Mouse (Mus musculus): ENCODE results near the gene Ubox5.
"Not testable (repeated sequence)": the region's sequence is repeated elsewhere in the genome, so short reads cannot be mapped to it uniquely, and the experiment has no call there.

The Ubox5 gene

DNA sequence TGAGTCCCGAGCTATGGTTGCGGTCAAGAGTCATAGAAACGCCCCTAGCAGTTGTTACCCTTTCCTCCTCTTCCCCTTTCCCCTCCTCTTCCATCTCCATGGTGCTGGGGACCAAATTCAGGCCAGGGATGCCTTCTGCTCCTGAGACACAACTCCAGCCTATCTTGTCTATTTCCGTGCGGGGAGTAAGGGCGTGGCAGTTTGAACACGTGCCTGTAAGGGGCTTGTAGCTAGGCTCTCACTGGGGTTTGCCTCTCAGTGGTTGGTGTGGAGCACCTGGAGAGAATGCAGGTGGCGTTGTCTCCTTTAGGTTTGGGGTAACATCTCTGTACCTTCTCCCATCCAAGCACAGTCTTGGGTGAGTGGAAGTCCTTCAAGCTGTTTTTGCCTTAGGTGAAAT, 50.0 kb downstream of the Ubox5 start:
- peaks cover 91% of the 10 kb centered on the region for H3K27me3 ChIP-seq (ENCODE audit: insufficient read depth, low read length)
- H3K36me3 ChIP-seq (ENCODE audit: insufficient read depth, low read length), result no peaks in the 10 kb centered on the region
- peak overlapping the region; percentile 72; the same call in 1 of the 2 replicates for H3K4me3 ChIP-seq (replicated peaks; ENCODE audit: low read length)
- TF ChIP-seq NANOG (IDR thresholded peaks at IDR 0.05; ENCODE audit: borderline replicate concordance, low read length), result no peak
- TF ChIP-seq POU5F1 (IDR thresholded peaks at IDR 0.05; ENCODE audit: borderline replicate concordance, low read length), result no peak
- TF ChIP-seq CTCF (conservative IDR thresholded peaks at IDR 0.05; ENCODE audit: low read length), result no peak
- H3K9me3 ChIP-seq (ENCODE audit: low read length), result no peaks in the 10 kb centered on the region
- H3K4me1 ChIP-seq (replicated peaks; ENCODE audit: low read depth, low read length), result peaks cover 45% of the 10 kb centered on the region

DNA sequence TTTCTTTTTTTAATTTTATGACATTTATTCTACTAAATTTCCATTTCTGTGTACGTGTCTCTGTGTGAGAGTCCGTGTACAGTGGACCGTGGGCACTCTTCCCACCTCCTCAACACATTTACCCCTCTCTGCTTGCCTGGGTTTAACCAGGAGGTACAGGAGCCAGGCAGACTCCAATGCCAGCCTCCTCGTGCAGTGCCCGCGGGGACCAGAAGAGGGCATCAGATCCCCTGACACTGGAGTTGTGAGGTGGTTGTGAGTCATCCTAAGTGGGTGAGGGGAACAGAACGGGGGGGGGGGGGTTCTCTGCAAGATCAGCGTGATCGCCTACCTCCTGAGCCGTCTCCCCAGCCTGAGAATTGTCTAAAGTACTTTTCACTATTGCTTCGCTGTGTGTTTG, 51.7 kb downstream of the Ubox5 start:
- H3K9me3 ChIP-seq (ENCODE audit: low read length), result no peaks in the 10 kb centered on the region
- TF ChIP-seq NANOG (IDR thresholded peaks at IDR 0.05; ENCODE audit: borderline replicate concordance, low read length), result no peak
- TF ChIP-seq CTCF (conservative IDR thresholded peaks at IDR 0.05; ENCODE audit: low read length), result peak; percentile 62
- no peak for TF ChIP-seq POU5F1 (IDR thresholded peaks at IDR 0.05; ENCODE audit: borderline replicate concordance, low read length)
- H3K4me1 ChIP-seq (replicated peaks; ENCODE audit: low read depth, low read length), result peaks cover 45% of the 10 kb centered on the region

DNA sequence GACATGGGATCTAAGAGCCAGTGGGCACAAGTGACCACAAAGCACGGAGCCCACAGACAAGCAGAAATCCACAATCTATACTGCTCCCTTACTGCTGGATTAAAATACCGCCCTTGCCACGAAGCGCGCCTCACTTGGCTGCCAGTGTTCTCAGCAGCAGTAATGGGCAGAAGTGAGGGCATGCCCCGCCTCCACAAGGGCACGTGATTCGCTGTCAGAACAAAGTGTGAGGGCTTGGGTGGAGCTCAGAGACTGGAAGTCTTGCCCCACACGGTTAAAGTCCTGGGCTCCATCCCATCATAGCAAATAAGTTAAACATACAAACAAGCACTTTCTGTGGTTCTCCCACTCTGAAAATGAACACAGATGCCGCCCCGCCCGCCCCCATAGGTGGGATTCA, 52.2 kb downstream of the Ubox5 start:
- Histone ChIP-seq H3K4me1 (replicated peaks; ENCODE audit: low read depth, low read length) (peaks cover 45% of the 10 kb centered on the region), H3K4me3 (replicated peaks; ENCODE audit: low read length) (no peak overlapping the region), H3K36me3 (ENCODE audit: insufficient read depth, low read length) (no peaks in the 10 kb centered on the region), H3K9me3 (ENCODE audit: low read length) (no peaks in the 10 kb centered on the region), H3K27me3 (ENCODE audit: insufficient read depth, low read length) (peaks cover 74% of the 10 kb centered on the region)
- TF ChIP-seq POU5F1 (IDR thresholded peaks at IDR 0.05; ENCODE audit: borderline replicate concordance, low read length) (no peak), CTCF (conservative IDR thresholded peaks at IDR 0.05; ENCODE audit: low read length) (no peak), NANOG (IDR thresholded peaks at IDR 0.05; ENCODE audit: borderline replicate concordance, low read length) (no peak)

More for the DNA sequence above, 51.7 kb downstream of the Ubox5 start:
- H3K4me3 ChIP-seq (replicated peaks; ENCODE audit: low read length), result no peak overlapping the region
- H3K36me3 ChIP-seq (ENCODE audit: insufficient read depth, low read length), result no peaks in the 10 kb centered on the region
- peaks cover 79% of the 10 kb centered on the region for H3K27me3 ChIP-seq (ENCODE audit: insufficient read depth, low read length)

DNA sequence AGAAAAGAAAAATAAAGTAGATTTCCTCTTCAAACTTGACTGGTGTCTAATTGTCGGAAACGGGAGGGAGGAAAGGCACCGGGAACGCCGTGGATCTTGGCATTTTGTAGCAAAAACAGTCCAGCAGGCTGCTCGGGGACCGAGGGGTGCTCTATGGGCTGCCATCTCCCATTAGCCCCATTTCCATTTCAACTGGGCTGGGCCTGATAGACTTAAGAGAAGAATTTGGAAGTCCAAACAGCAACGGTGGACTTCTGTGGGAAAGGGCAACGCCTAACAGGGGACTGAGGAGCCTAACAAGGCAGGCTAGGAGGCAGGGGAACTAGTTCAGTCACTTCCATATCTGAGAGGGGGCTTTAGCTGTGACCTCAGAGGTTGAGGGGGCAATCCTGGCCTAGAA, 52.8 kb downstream of the Ubox5 start:
- no peak for TF ChIP-seq CTCF (conservative IDR thresholded peaks at IDR 0.05; ENCODE audit: low read length)
- no peaks in the 10 kb centered on the region for H3K36me3 ChIP-seq (ENCODE audit: insufficient read depth, low read length)
- no peaks in the 10 kb centered on the region for H3K9me3 ChIP-seq (ENCODE audit: low read length)
- peak overlapping the region; percentile 75 for H3K4me3 ChIP-seq (replicated peaks; ENCODE audit: low read length)
- H3K27me3 ChIP-seq (ENCODE audit: insufficient read depth, low read length), result peaks cover 73% of the 10 kb centered on the region
- peaks cover 45% of the 10 kb centered on the region for H3K4me1 ChIP-seq (replicated peaks; ENCODE audit: low read depth, low read length)

DNA sequence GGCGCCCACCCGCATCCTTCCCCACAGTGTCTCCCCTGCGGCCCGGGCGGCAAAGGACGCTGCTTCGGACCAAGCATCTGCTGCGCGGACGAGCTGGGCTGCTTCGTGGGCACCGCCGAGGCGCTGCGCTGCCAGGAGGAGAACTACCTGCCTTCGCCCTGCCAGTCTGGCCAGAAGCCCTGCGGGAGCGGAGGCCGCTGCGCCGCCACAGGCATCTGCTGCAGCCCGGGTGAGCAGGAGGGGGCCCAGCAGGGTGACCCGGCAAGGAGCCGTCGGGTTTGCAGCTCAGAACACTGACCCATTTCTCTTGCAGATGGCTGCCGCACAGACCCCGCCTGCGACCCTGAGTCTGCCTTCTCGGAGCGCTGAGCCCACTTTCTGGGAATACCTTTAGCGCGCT, 53.3 kb downstream of the Ubox5 start:
- Histone ChIP-seq H3K27me3 (ENCODE audit: insufficient read depth, low read length) (peaks cover 68% of the 10 kb centered on the region), H3K4me1 (replicated peaks; ENCODE audit: low read depth, low read length) (peaks cover 44% of the 10 kb centered on the region), H3K4me3 (replicated peaks; ENCODE audit: low read length) (peak overlapping the region; percentile 75)
- H3K9me3 ChIP-seq (ENCODE audit: low read length); H3K36me3 ChIP-seq (ENCODE audit: insufficient read depth, low read length): not testable (repeated sequence)

DNA sequence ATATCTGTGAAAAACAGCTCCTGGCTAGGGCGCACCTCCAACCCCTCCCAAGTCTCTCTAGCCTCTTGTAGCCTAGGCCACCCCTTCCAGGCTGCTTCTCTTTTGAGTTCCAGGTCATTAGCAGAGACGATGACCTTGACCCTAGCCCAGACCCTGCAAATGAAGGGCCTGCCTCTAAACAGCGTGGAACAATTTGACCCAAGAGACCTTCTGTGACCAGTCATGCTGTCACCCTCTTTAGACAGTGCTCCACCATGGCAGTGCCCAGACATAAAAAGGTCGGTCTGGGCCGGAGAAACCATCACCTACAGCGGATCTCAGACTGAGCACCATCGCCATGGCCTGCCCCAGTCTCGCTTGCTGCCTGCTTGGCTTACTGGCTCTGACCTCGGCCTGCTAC, 54.0 kb downstream of the Ubox5 start, which contains the start of gene Oxt:
Gene Oxt, plus strand, starts transcription at position 301 of the 400 bp plus-strand sequence.
- Histone ChIP-seq H3K36me3 (ENCODE audit: insufficient read depth, low read length) (no peaks in the 10 kb centered on the region), H3K27me3 (ENCODE audit: insufficient read depth, low read length) (peaks cover 63% of the 10 kb centered on the region)
- TF ChIP-seq POU5F1 (IDR thresholded peaks at IDR 0.05; ENCODE audit: borderline replicate concordance, low read length), result no peak
- TF ChIP-seq NANOG (IDR thresholded peaks at IDR 0.05; ENCODE audit: borderline replicate concordance, low read length), result no peak
- no peak for TF ChIP-seq CTCF (conservative IDR thresholded peaks at IDR 0.05; ENCODE audit: low read length)

DNA sequence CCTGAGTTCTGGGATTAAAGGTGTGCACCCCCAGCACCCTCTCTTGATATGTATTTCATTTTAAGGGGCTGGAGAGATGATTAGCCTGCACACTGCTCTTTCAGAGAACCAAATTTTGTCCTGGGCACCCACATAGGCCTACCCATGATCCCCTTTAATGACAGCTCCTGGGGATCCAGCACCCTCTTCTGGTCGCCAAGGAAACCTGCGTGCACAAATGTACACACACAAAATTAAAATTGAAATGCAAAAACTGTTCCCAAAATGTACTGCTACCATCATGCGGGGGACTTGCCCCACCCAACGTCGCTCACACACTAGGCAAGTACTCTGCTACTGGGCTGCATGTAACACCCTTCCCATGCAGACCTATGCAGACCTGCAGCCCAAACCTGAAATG, 54.9 kb downstream of the Ubox5 start:
- peak; percentile 21 for TF ChIP-seq CTCF (conservative IDR thresholded peaks at IDR 0.05; ENCODE audit: low read length)
- no peak for TF ChIP-seq POU5F1 (IDR thresholded peaks at IDR 0.05; ENCODE audit: borderline replicate concordance, low read length)
- TF ChIP-seq NANOG (IDR thresholded peaks at IDR 0.05; ENCODE audit: borderline replicate concordance, low read length), result no peak
- H3K36me3 ChIP-seq (ENCODE audit: insufficient read depth, low read length), result no peaks in the 10 kb centered on the region
- H3K4me1 ChIP-seq (replicated peaks; ENCODE audit: low read depth, low read length), result peaks cover 31% of the 10 kb centered on the region
- H3K9me3 ChIP-seq (ENCODE audit: low read length), result no peaks in the 10 kb centered on the region
- peaks cover 55% of the 10 kb centered on the region for H3K27me3 ChIP-seq (ENCODE audit: insufficient read depth, low read length)
- no peak overlapping the region for H3K4me3 ChIP-seq (replicated peaks; ENCODE audit: low read length)

More for the DNA sequence above, 54.0 kb downstream of the Ubox5 start, which contains the start of gene Oxt:
- Histone ChIP-seq H3K9me3 (ENCODE audit: low read length) (no peaks in the 10 kb centered on the region), H3K4me3 (replicated peaks; ENCODE audit: low read length) (peak within 1 kb of the TSS; percentile 75), H3K4me1 (replicated peaks; ENCODE audit: low read depth, low read length) (peaks cover 39% of the 10 kb centered on the region)

DNA sequence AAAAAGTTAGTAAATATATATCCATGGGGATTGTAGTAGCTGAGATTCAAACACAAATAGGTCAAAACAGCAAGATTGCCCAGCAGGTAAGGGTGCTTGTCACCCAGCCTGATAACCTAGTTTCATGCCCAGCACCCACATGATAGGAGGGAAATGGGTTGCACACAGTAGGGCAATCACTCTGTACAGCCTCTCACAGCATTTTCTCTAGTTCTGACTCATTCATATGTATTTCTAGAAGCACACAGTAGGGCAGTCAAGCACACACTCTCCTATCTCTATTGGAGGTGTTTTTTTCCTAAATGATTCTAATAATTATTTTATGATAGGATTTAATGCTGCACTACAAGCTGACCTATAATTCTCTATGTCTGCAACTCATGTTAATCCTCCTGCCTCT, 59.9 kb downstream of the Ubox5 start:
- Histone ChIP-seq H3K27me3 (ENCODE audit: insufficient read depth, low read length) (peaks cover 8% of the 10 kb centered on the region), H3K4me1 (replicated peaks; ENCODE audit: low read depth, low read length) (peaks cover 6% of the 10 kb centered on the region; the same call in 1 of the 2 replicates), H3K36me3 (ENCODE audit: insufficient read depth, low read length) (peaks cover 23% of the 10 kb centered on the region), H3K4me3 (replicated peaks; ENCODE audit: low read length) (no peak overlapping the region), H3K9me3 (ENCODE audit: low read length) (no peaks in the 10 kb centered on the region)
- no peak for TF ChIP-seq NANOG (IDR thresholded peaks at IDR 0.05; ENCODE audit: borderline replicate concordance, low read length)
- no peak for TF ChIP-seq POU5F1 (IDR thresholded peaks at IDR 0.05; ENCODE audit: borderline replicate concordance, low read length)
- no peak for TF ChIP-seq CTCF (conservative IDR thresholded peaks at IDR 0.05; ENCODE audit: low read length)

DNA sequence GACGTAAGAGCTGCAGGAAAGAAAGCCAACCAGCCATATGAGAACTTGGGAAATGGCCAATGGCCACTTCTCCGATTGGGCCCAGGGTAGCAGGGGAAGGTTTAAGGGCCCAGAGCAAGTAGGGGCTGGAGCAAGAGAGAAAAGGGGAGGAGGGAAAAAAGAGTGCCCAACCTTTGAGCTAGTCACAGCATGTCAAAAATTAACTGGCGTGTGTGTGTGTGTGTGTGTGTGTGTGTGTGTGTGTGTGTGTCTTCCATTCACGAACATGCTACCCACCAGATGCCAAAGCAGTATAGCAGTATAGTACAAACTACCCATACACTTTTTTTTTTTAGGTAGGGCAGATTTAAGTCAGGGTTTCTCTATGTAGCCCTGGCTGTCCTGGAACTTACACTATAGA, 60.9 kb downstream of the Ubox5 start:
- H3K27me3 ChIP-seq (ENCODE audit: insufficient read depth, low read length), result peaks cover 8% of the 10 kb centered on the region
- TF ChIP-seq NANOG (IDR thresholded peaks at IDR 0.05; ENCODE audit: borderline replicate concordance, low read length) (no peak), CTCF (conservative IDR thresholded peaks at IDR 0.05; ENCODE audit: low read length) (no peak), POU5F1 (IDR thresholded peaks at IDR 0.05; ENCODE audit: borderline replicate concordance, low read length) (no peak)
- H3K4me1 ChIP-seq (replicated peaks; ENCODE audit: low read depth, low read length), result peaks cover 16% of the 10 kb centered on the region

More for the DNA sequence above, 60.9 kb downstream of the Ubox5 start:
- H3K36me3 ChIP-seq (ENCODE audit: insufficient read depth, low read length), result peaks cover 26% of the 10 kb centered on the region
- H3K4me3 ChIP-seq (replicated peaks; ENCODE audit: low read length), result no peak overlapping the region
- H3K9me3 ChIP-seq (ENCODE audit: low read length), result no peaks in the 10 kb centered on the region

All from E14TG2a.4 (cell line).